Mouse (Mus musculus) induced T-regulatory cell, adult 2 months (primary cell): ENCODE data around the gene Vwa3b.
"Not testable (repeated sequence)": the region's sequence is repeated elsewhere in the genome, so short reads cannot be mapped to it uniquely, and the experiment has no call there.

Source experiments
- DNase-seq: peaks from one replicate; pipeline ENCODE4 v3.0.0-alpha.2; 2012; ENCODE audit warnings: low read depth

Gene Vwa3b

GRCm38 (mm10) chr1:37025962-37026686 lies at the start of gene Vwa3b:
Gene Vwa3b, plus strand, starts transcription at chr1:37026596.
- DNase-seq, result no peak

- DNase-seq, result no peak
Measured at GRCm38 (mm10) chr1:36976770-36977169, 49.6 kb upstream of the Vwa3b start.

GRCm38 (mm10) chr1:36982191-36982961 lies 44.0 kb upstream of the Vwa3b start:
- DNase-seq, result no peak

- no peak for DNase-seq
Measured at GRCm38 (mm10) chr1:36983754-36984153, 42.6 kb upstream of the Vwa3b start.

- DNase-seq, result no peak
Measured at GRCm38 (mm10) chr1:36984406-36984805, 42.0 kb upstream of the Vwa3b start.

GRCm38 (mm10) chr1:36985896-36986295 lies 40.5 kb upstream of the Vwa3b start:
- no peak for DNase-seq

GRCm38 (mm10) chr1:36986396-36987160 lies 39.8 kb upstream of the Vwa3b start:
- no peak for DNase-seq

GRCm38 (mm10) chr1:36987172-36988148 lies 38.9 kb upstream of the Vwa3b start:
- no peak for DNase-seq

- no peak for DNase-seq
Measured at GRCm38 (mm10) chr1:36988161-36988560, 38.2 kb upstream of the Vwa3b start.

- no peak for DNase-seq
Measured at GRCm38 (mm10) chr1:36988561-36988960, 37.8 kb upstream of the Vwa3b start.

GRCm38 (mm10) chr1:36994296-36994695 lies 32.1 kb upstream of the Vwa3b start:
- DNase-seq, result no peak

- DNase-seq, result peak; percentile 55
Measured at GRCm38 (mm10) chr1:36995760-36996159, 30.6 kb upstream of the Vwa3b start.

GRCm38 (mm10) chr1:36996561-36997213 lies 29.7 kb upstream of the Vwa3b start:
- DNase-seq, result peak; percentile 19

GRCm38 (mm10) chr1:37000307-37000706 lies 26.1 kb upstream of the Vwa3b start:
- peak; percentile 86 for DNase-seq

- peak; percentile 20 for DNase-seq
Measured at GRCm38 (mm10) chr1:37001636-37002315, 24.6 kb upstream of the Vwa3b start.

- DNase-seq, result peak; percentile 79
Measured at GRCm38 (mm10) chr1:37002316-37003008, 23.9 kb upstream of the Vwa3b start.

GRCm38 (mm10) chr1:37004533-37004932 lies 21.9 kb upstream of the Vwa3b start:
- DNase-seq, result no peak

- DNase-seq, result no peak
Measured at GRCm38 (mm10) chr1:37005036-37005435, 21.4 kb upstream of the Vwa3b start.

GRCm38 (mm10) chr1:37006529-37006928 lies 19.9 kb upstream of the Vwa3b start:
- DNase-seq, result not testable (repeated sequence)

GRCm38 (mm10) chr1:37009880-37010279 lies 16.5 kb upstream of the Vwa3b start:
- no peak for DNase-seq
